Mouse (Mus musculus) Patski (cell line): ENCODE data around the gene Fgfr2. TPM values are rescaled to one million over a fixed set of nuclear protein-coding genes. Genes with fewer than 3 reads are reported as not detected.

Experiments used
- ATAC-seq: fragments of 100-300 bp; one replicate; pipeline ENCODE4 v1.8.0; 2021
- CTCF ChIA-PET: fragments of 350-600 bp; sonication (Branson Sonifier 250); formaldehyde crosslinking; loops from one replicate; lab custom pipeline; 2022; ENCODE audit warnings: inconsistent platforms; lab: Charles Lee
- POLR2A ChIA-PET: fragments of 350-600 bp; sonication (Branson Sonifier 250); formaldehyde crosslinking; loops from one replicate; lab custom pipeline; 2022; ENCODE audit warnings: antibody characterized with exemption, inconsistent platforms; lab: Charles Lee
- DNase-seq: peaks from one replicate; pipeline ENCODE4 v3.0.0-alpha.2; 2011; ENCODE audit warnings: low read depth, low spot score
- H3K27me3 ChIP-seq: fragments of 371-371 bp; one replicate; pipeline ENCODE4 v1.5.1; 2021
- CTCF ChIP-seq: fragments of 100-300 bp; IDR thresholded peaks from one replicate; pipeline ENCODE4 v1.5.1; 2021
- in situ Hi-C: fragments of 300-500 bp; cut with MboI; formaldehyde crosslinking; loops from 3 replicates; pipeline ENCODE4 v1.11.1; 2018; ENCODE audit warnings: low pct_unique_long_range_greater_than_20kb, mixed read lengths
- polyA plus RNA-seq: library from polyadenylated mRNA; unstranded; gene quantifications from one replicate; pipeline ENCODE4 v1.2.3, GENCODE M21; 2021

The Fgfr2 gene
- polyA plus RNA-seq, 1 experiment from 2014 or later, result 48.8 TPM

DNA sequence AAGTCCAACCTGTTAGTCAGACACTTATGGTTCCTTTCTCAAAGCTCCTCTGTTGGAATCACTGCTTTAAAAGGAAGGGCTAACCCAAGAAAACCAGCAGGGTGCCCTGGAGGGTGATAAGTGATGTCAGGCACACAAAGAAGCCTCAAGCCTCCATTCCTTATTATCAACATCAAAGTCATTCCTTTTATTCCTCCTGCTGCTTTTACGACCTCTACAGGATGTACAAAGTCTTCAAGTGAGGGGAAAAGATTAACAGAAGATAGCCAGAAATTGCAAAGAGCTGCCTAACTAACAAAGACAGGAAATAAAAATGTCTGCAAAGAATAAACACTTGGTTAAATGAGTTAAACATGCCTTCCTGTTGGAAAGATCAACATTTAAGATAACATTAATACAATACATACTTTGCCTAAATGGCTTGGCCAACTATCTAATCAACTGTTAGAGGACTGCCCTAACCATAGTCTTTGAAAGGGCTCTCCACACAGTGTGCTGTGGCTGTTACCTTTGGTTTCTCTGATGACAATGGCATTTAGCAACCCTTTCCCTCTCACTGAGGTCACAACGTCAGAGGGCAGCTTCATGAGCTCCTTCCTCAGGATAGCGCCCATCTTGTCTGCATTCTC, 563.9 kb downstream of the Fgfr2 start:
- TF ChIP-seq CTCF, result no peak
- ATAC-seq, result no peak
- in situ Hi-C loops, result loop anchor here (5.0 to 25.0 kb wide), 2 partner anchors 332 to 997 kb away; partner anchors contain the start of gene Bub3
- DNase-seq, result no peak
- ChIA-PET POLR2A (interaction anchor here (0.6 to 1.4 kb wide), 3 partner anchors 8 to 293 kb away, joined by 3 to 8 read pairs (median 5); no protein-coding TSS in a partner anchor), CTCF (interaction anchor here (1.5 kb wide), 2 partner anchors 8 to 12 kb away, joined by 3 to 5 read pairs; no protein-coding TSS in a partner anchor)
- H3K27me3 ChIP-seq, result no peaks in the 10 kb centered on the region

DNA sequence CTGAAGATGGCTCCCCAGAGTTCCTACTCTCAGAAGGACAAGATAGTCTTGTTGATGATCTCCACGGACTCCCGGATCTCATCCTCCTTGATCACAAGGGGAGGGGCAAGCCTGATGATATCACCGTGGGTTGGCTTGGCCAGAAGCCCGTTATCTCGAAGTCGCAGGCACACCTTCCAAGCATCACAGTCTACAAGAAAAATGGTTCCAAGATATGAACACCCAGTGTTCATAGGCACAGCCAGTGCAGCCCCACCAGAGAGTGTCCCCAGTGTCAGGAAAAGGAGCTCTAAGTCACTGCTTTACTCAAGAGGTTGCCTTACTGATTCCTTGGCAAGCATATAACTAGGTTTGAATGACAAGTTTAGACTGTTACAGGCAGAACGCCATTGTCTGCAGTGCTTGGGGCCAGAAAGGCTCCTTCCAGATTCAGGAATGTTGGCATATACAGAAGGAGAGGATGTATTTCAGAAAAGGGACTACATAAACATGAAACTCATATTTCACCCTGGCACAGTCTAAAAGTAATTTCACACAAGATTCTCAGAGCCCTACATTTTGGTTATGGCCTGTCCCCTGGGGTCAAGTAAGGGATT, 564.9 kb downstream of the Fgfr2 start:
- DNase-seq (no peak), ATAC-seq (no peak)
- no peaks in the 10 kb centered on the region for H3K27me3 ChIP-seq
- no peak for TF ChIP-seq CTCF
- in situ Hi-C loops, result loop anchor here (5.0 to 25.0 kb wide), 2 partner anchors 331 to 996 kb away; partner anchors contain the start of gene Bub3
- POLR2A ChIA-PET, result no interaction called here
- CTCF ChIA-PET, result interaction anchor here (1.5 kb wide), 1 partner anchor 9 kb away, joined by 3 read pairs; no protein-coding TSS in a partner anchor

DNA sequence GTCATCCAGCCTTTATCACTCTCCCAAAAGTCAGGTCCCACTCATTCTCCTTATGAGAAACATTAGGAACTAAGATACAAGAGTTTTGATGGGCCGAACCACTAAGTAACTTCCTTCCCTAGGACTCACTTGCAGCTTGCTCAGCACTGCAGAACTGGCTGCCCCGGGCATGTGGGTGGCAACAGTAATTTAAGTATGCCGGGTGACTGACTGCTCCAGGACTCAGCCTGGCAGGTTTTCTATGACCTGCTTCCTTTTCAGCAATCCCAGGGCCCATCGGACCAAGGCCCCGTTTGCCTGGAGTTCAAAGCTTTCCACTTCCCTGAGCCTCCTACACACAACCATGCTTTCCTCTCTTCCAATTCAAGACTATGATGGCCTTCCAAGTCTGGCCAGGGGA, 566.6 kb downstream of the Fgfr2 start:
- DNase-seq (no peak), ATAC-seq (no peak)
- in situ Hi-C loops, result loop anchor here (5.0 to 25.0 kb wide), 2 partner anchors 329 to 994 kb away; partner anchors contain the start of gene Bub3
- no peak for TF ChIP-seq CTCF
- H3K27me3 ChIP-seq, result no peaks in the 10 kb centered on the region
- POLR2A ChIA-PET, result no interaction called here
- CTCF ChIA-PET, result interaction anchor here (1.2 to 2.0 kb wide), 2 partner anchors 8 to 10 kb away, joined by 3 to 7 read pairs; no protein-coding TSS in a partner anchor

DNA sequence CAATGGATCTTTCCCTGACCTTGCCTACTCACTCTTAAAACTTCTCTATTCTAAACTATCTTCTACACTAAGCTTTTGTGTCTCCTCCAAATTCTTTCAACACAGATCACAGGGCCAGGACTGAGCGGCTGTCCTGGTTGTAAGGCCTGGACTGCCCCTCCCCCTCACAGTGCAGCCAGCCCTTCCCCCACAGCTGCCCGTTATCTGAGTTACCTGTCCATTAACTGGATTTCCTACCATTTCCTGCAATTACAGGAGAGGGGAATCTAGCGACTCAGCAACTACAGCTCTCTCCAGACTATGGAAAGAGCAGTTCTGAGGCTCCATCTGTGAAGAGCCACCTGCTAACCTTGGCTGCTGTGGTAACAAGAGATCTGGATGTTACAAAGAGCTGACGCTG, 567.2 kb downstream of the Fgfr2 start:
- DNase-seq (no peak), ATAC-seq (no peak)
- in situ Hi-C loops, result loop anchor here (5.0 to 25.0 kb wide), 2 partner anchors 329 to 994 kb away; partner anchors contain the start of gene Bub3
- H3K27me3 ChIP-seq, result no peaks in the 10 kb centered on the region
- no peak for TF ChIP-seq CTCF
- POLR2A ChIA-PET, result no interaction called here
- CTCF ChIA-PET, result interaction anchor here (1.2 to 2.0 kb wide), 2 partner anchors 9 to 11 kb away, joined by 3 to 7 read pairs; no protein-coding TSS in a partner anchor

DNA sequence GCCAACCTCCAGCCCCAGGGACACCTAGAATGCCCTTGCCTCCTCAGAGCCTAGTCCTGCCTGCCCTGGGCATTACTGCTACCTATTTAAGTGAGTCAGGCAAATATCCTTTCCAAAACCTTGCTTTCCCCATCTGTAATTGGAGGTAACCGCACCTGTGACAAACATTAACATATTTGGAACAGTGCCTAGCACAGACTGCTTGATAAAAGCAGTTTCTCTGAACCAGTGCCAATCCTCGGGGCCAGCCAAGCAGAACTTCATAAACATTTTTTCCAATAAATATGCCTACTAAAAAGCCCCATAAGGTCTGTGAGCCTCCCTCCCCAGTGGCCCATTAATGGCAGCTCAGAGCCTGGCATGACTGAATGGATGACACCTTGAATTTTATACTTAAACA, 569.1 kb downstream of the Fgfr2 start:
- in situ Hi-C loops, result loop anchor here (25.0 kb wide), 1 partner anchor 992 kb away; the partner anchor contains the start of gene Bub3
- no peaks in the 10 kb centered on the region for H3K27me3 ChIP-seq
- ATAC-seq (no peak), DNase-seq (no peak)
- POLR2A ChIA-PET, result interaction anchor here (0.7 kb wide), 1 partner anchor 460 kb away, joined by 3 read pairs; no protein-coding TSS in a partner anchor
- no peak for TF ChIP-seq CTCF
- CTCF ChIA-PET, result interaction anchor here (1.2 to 1.6 kb wide), 2 partner anchors 18 to 80 kb away, joined by 3 to 4 read pairs; no protein-coding TSS in a partner anchor

DNA sequence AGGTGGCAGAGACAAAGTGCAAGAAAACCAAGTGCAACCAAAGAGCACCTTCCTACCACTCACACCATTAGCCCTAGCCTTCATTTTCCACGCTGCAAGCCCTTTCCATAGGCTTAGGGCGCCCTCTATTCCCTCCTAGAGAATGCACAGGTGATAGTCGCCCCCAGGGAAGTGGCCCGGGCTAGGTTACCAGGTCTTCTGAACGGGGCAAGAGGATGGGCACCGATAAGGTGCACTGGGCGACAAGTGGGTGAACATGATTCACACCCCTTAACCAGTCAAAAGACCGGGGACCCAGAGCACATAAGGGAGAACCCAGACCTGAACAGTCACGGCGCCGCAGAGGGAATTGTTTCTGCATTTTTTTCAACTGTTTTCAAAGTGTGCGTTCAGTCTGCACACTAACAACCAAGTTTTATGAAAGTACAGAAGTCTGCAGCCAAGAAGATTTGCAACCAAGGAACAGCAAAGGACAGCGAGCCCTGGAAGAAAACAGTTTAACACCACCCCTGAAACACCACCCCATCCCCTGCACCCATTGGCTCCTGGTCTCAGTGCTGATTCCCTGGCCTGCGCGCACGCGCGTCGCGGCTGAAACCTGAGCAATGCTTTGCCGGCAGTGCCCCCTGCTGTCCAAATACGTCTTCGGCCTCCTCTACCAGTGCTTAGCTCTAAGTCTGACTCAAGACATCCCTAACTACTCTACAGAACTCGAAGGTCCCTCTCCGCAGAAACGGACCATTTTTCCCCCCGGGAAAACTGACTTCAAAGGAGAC, 571.6 kb downstream of the Fgfr2 start:
- POLR2A ChIA-PET, result interaction anchor here (0.7 kb wide), 1 partner anchor 89 kb away, joined by 3 read pairs; no protein-coding TSS in a partner anchor
- peaks cover 7% of the 10 kb centered on the region for H3K27me3 ChIP-seq
- CTCF ChIA-PET, result interaction anchor here (0.7 to 3.1 kb wide), 16 partner anchors 16 to 330 kb away, joined by 3 to 11 read pairs (median 4); partner anchors contain the start of gene Oat
- ATAC-seq (peak; percentile 89), DNase-seq (no peak)
- in situ Hi-C loops, result loop anchor here (25.0 kb wide), 1 partner anchor 989 kb away; the partner anchor contains the start of gene Bub3
- peak; percentile 94 for TF ChIP-seq CTCF

DNA sequence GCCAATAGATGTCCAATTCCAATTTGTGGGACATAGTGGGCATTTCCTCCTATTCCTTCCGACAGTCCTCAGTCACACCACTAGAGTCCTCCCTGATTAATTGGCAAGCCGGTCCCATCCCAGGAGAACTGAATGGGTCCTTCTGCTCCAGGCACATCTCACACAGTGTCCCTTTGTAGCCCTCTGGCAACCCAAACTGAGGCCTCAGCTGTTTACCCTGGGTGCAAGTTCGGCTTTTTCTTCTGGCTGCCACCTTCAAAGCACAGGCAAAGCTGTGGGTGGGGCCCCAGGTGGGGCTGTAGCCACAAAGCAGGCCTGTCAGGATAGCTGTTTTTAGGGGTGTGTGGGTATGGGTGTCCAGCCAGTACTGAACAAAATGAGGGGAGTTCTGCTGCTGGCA, 576.0 kb downstream of the Fgfr2 start:
- ATAC-seq, result no peak
- no peak for TF ChIP-seq CTCF

DNA sequence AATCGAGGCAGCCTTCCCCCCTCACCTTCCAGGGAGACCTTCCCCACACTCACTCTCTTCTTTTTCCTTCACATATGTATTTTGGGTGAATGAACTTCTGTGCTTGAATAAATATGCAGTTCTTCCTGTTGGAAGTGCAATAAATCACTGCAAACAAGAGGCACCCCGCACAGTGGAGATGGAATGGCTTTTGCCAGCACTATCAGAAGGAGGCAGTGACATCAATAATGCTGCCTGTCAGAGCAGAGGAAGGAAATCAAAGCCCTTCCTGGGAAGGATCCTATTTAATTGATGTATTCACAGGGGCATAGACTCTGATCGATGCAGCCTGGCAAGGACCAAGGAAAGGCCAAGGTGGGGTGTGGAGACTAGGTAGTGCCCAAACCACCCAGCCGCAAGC, 580.7 kb downstream of the Fgfr2 start:
- in situ Hi-C loops, result loop anchor here (5.0 to 10.0 kb wide), 2 partner anchors 70 to 628 kb away; no protein-coding TSS in a partner anchor
- no peak for TF ChIP-seq CTCF
- POLR2A ChIA-PET, result no interaction called here
- CTCF ChIA-PET, result interaction anchor here (1.8 kb wide), 1 partner anchor 66 kb away, joined by 3 read pairs; no protein-coding TSS in a partner anchor
- peaks cover 4% of the 10 kb centered on the region for H3K27me3 ChIP-seq
- DNase-seq (no peak), ATAC-seq (no peak)

More for the DNA sequence above, 576.0 kb downstream of the Fgfr2 start:
- in situ Hi-C loops, result loop anchor here (10.0 kb wide), 1 partner anchor 632 kb away; no protein-coding TSS in a partner anchor
- ChIA-PET CTCF (no interaction called here), POLR2A (no interaction called here)
- peaks cover 10% of the 10 kb centered on the region for H3K27me3 ChIP-seq
- DNase-seq, result no peak

DNA sequence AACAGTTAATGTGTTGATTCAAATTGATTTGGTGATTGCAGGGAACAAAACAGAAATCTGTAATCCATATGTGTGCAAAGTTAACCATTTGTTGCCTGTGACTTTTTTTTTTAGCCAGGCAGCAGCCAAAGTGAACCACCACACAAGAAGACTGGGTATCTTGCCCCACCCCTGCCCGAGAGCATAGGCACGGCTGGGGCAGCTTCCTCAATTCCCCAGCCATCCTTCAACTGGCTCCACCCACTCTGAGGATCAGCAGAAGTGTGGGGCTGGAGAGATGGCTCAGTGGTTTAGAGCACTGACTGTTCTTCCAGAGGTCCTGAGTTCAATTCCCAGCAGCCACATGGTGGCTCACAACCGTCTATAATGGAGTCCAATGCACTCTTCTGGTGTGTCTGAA, 581.6 kb downstream of the Fgfr2 start:
- ATAC-seq, result no peak
- peaks cover 4% of the 10 kb centered on the region for H3K27me3 ChIP-seq
- DNase-seq, result no peak
- ChIA-PET CTCF (interaction anchor here (1.8 kb wide), 1 partner anchor 65 kb away, joined by 3 read pairs; no protein-coding TSS in a partner anchor), POLR2A (no interaction called here)
- TF ChIP-seq CTCF, result no peak
- in situ Hi-C loops, result loop anchor here (5.0 to 10.0 kb wide), 2 partner anchors 69 to 627 kb away; no protein-coding TSS in a partner anchor
